Mouse (Mus musculus): ENCODE measurements around the gene Reep3. TPM values are rescaled to one million over a fixed set of nuclear protein-coding genes. Genes with fewer than 3 reads are reported as not detected.
"Not testable (repeated sequence)": the region's sequence is repeated elsewhere in the genome, so short reads cannot be mapped to it uniquely, and the experiment has no call there.

Reep3 gene
- polyA plus RNA-seq, 1 experiment from 2014 or later, result 77.4 TPM

- peak overlapping the region; percentile 88 for H3K27ac ChIP-seq (ENCODE audit: low read depth, low read length)
- H3K9ac ChIP-seq (ENCODE audit: low read depth, low read length), result peak overlapping the region; percentile 35; the same call in 1 of the 2 replicates
- no peaks in the 10 kb centered on the region for H3K36me3 ChIP-seq (ENCODE audit: control insufficient read depth, insufficient read depth)
- H3K4me2 ChIP-seq (replicated peaks; ENCODE audit: low read depth), result peak overlapping the region; percentile 73
- H3K9me3 ChIP-seq (ENCODE audit: control insufficient read depth), result no peaks in the 10 kb centered on the region
- TF ChIP-seq CTCF (IDR thresholded peaks at IDR 0.05; ENCODE audit: low read depth), result no peak
- peak overlapping the region; percentile 32 for H3K4me3 ChIP-seq (ENCODE audit: low read depth, low read length)
- H3K27me3 ChIP-seq (replicated peaks; ENCODE audit: control insufficient read depth, insufficient read depth, low read length), result no peaks in the 10 kb centered on the region
- peaks cover 8% of the 10 kb centered on the region for H3K4me1 ChIP-seq (replicated peaks; ENCODE audit: control insufficient read depth, insufficient read depth, low read length)
- ATAC-seq, result peak; percentile 76
- WGBS, result 16% methylated on average over 30 of the region's 30 CpGs
Observed at GRCm38 (mm10) chr10:67002207-67003008, 94.3 kb downstream of the Reep3 start.

- not testable (repeated sequence) for H3K4me3 ChIP-seq (ENCODE audit: low read depth, low read length); H3K9ac ChIP-seq (ENCODE audit: low read depth, low read length); H3K27me3 ChIP-seq (replicated peaks; ENCODE audit: control insufficient read depth, insufficient read depth, low read length); ATAC-seq; H3K27ac ChIP-seq (ENCODE audit: low read depth, low read length); H3K36me3 ChIP-seq (ENCODE audit: control insufficient read depth, insufficient read depth); H3K9me3 ChIP-seq (ENCODE audit: control insufficient read depth); H3K4me2 ChIP-seq (replicated peaks; ENCODE audit: low read depth); H3K4me1 ChIP-seq (replicated peaks; ENCODE audit: control insufficient read depth, insufficient read depth, low read length)
- 94% methylated on average over 13 of the region's 13 CpGs for WGBS
Observed at GRCm38 (mm10) chr10:67000958-67001615, 95.7 kb downstream of the Reep3 start.

DNA sequence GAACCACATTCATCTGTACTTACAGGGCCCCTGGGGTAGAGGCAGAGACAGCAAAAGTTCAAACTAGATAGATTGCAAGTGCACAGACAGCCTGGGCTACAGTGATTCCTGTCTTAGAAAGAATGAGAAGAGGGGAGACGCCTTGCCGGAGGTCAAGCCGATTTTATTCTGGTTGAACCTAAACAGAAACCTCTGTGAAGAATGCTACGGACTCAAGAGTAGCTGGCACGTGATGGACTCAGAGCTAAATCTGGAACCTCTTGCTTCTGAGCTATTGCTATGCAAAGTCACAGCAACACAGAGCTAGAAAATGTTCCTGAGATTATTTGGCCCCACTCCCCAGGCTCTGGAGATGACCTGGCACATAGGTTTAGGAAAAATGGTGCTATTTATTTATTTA is 96.6 kb downstream of the Reep3 start:
- no peaks in the 10 kb centered on the region for H3K9me3 ChIP-seq (ENCODE audit: control insufficient read depth)
- no peaks in the 10 kb centered on the region for H3K36me3 ChIP-seq (ENCODE audit: control insufficient read depth, insufficient read depth)
- ATAC-seq, result no peak
- H3K4me2 ChIP-seq (replicated peaks; ENCODE audit: low read depth), result no peak overlapping the region
- H3K27ac ChIP-seq (ENCODE audit: low read depth, low read length), result no peak overlapping the region
- WGBS, result 81% methylated on average over 5 of the region's 5 CpGs
- H3K27me3 ChIP-seq (replicated peaks; ENCODE audit: control insufficient read depth, insufficient read depth, low read length), result no peaks in the 10 kb centered on the region
- H3K9ac ChIP-seq (ENCODE audit: low read depth, low read length), result no peak overlapping the region
- TF ChIP-seq CTCF (IDR thresholded peaks at IDR 0.05; ENCODE audit: low read depth), result no peak
- peaks cover 8% of the 10 kb centered on the region for H3K4me1 ChIP-seq (replicated peaks; ENCODE audit: control insufficient read depth, insufficient read depth, low read length)
- no peak overlapping the region for H3K4me3 ChIP-seq (ENCODE audit: low read depth, low read length)

DNA sequence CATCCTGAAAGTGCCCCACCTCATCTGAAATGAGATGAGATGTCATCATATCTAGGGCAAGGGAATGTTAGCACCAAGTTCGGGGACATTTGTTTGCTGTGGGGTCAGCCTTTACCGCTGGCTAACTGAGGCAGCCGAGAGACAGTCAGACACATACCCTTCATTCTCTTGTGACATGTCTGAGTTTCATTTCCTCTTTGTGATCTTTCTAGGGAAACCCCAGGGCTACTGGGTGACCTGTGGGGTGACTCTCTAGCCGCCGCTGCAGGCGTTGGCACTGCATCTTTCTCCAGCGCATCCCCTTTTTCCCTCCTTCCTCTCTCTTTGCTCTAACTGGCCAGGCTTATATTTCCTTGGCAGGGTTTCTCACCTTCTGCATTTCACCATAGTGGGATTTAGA is 98.0 kb downstream of the Reep3 start:
- no peaks in the 10 kb centered on the region for H3K27me3 ChIP-seq (replicated peaks; ENCODE audit: control insufficient read depth, insufficient read depth, low read length)
- H3K4me3 ChIP-seq (ENCODE audit: low read depth, low read length), result no peak overlapping the region
- H3K9me3 ChIP-seq (ENCODE audit: control insufficient read depth), result no peaks in the 10 kb centered on the region
- H3K4me2 ChIP-seq (replicated peaks; ENCODE audit: low read depth), result no peak overlapping the region
- 89% methylated on average over 7 of the region's 7 CpGs for WGBS
- H3K9ac ChIP-seq (ENCODE audit: low read depth, low read length), result no peak overlapping the region
- H3K36me3 ChIP-seq (ENCODE audit: control insufficient read depth, insufficient read depth), result no peaks in the 10 kb centered on the region
- H3K4me1 ChIP-seq (replicated peaks; ENCODE audit: control insufficient read depth, insufficient read depth, low read length), result peaks cover 6% of the 10 kb centered on the region; the same call in 1 of the 2 replicates
- ATAC-seq, result no peak
- no peak for TF ChIP-seq CTCF (IDR thresholded peaks at IDR 0.05; ENCODE audit: low read depth)
- no peak overlapping the region for H3K27ac ChIP-seq (ENCODE audit: low read depth, low read length)

- no peaks in the 10 kb centered on the region for H3K9me3 ChIP-seq (ENCODE audit: control insufficient read depth)
- no peaks in the 10 kb centered on the region for H3K27me3 ChIP-seq (replicated peaks; ENCODE audit: control insufficient read depth, insufficient read depth, low read length)
- no peak for TF ChIP-seq CTCF (IDR thresholded peaks at IDR 0.05; ENCODE audit: low read depth)
- H3K4me2 ChIP-seq (replicated peaks; ENCODE audit: low read depth), result no peak overlapping the region
- no peak for ATAC-seq
- no peak overlapping the region for H3K27ac ChIP-seq (ENCODE audit: low read depth, low read length)
- WGBS, result 54% methylated on average over 6 of the region's 6 CpGs
- no peak overlapping the region for H3K9ac ChIP-seq (ENCODE audit: low read depth, low read length)
- no peaks in the 10 kb centered on the region for H3K36me3 ChIP-seq (ENCODE audit: control insufficient read depth, insufficient read depth)
- H3K4me1 ChIP-seq (replicated peaks; ENCODE audit: control insufficient read depth, insufficient read depth, low read length), result no peaks in the 10 kb centered on the region
- H3K4me3 ChIP-seq (ENCODE audit: low read depth, low read length), result no peak overlapping the region
Observed at GRCm38 (mm10) chr10:66995181-66995580, 101.6 kb downstream of the Reep3 start.

- Histone ChIP-seq H3K4me3 (ENCODE audit: low read depth, low read length) (no peak overlapping the region), H3K27ac (ENCODE audit: low read depth, low read length) (no peak overlapping the region), H3K4me1 (replicated peaks; ENCODE audit: control insufficient read depth, insufficient read depth, low read length) (no peaks in the 10 kb centered on the region), H3K27me3 (replicated peaks; ENCODE audit: control insufficient read depth, insufficient read depth, low read length) (no peaks in the 10 kb centered on the region), H3K9me3 (ENCODE audit: control insufficient read depth) (peaks cover 5% of the 10 kb centered on the region; the same call in 1 of the 2 replicates), H3K9ac (ENCODE audit: low read depth, low read length) (no peak overlapping the region), H3K36me3 (ENCODE audit: control insufficient read depth, insufficient read depth) (no peaks in the 10 kb centered on the region), H3K4me2 (replicated peaks; ENCODE audit: low read depth) (no peak overlapping the region)
- no peak for ATAC-seq
- no peak for TF ChIP-seq CTCF (IDR thresholded peaks at IDR 0.05; ENCODE audit: low read depth)
- 61% methylated on average over 5 of the region's 5 CpGs for WGBS
Observed at GRCm38 (mm10) chr10:66994469-66994868, 102.3 kb downstream of the Reep3 start.

Measured in intestine, postnatal 0 days (tissue).